Mouse (Mus musculus) cortical plate, adult 2 months (tissue): ENCODE data around the gene Nemf. TPM values are rescaled to one million over a fixed set of nuclear protein-coding genes. Genes with fewer than 3 reads are reported as not detected.

Experiments
- H3K27ac ChIP-seq: fragments of 200-500 bp; 2 replicates; pipeline ENCODE4 v1.5.1; 2012; ENCODE audit warnings: low read length, control low read depth, inconsistent platforms; ENCODE audit not compliant: insufficient read depth
- H3K4me1 ChIP-seq: fragments of 200-500 bp; 2 replicates; pipeline ENCODE4 v1.6.1; 2011; ENCODE audit warnings: low read length; ENCODE audit not compliant: control insufficient read depth, insufficient read depth
- H3K4me3 ChIP-seq: fragments of 200-500 bp; 2 replicates; pipeline ENCODE4 v1.5.1; 2011; ENCODE audit warnings: mild to moderate bottlenecking, low read length, control low read depth; ENCODE audit not compliant: insufficient read depth
- CTCF ChIP-seq: fragments of 200-500 bp; IDR thresholded peaks from 2 replicates; pipeline ENCODE4 v1.5.1; 2011; ENCODE audit warnings: mild to moderate bottlenecking, control low read depth, low read length; ENCODE audit not compliant: insufficient read depth; ENCODE audit errors: extremely low read depth
- POLR2A ChIP-seq: fragments of 200-500 bp; IDR thresholded peaks from 2 replicates; pipeline ENCODE4 v1.6.1; 2011; ENCODE audit warnings: mild to moderate bottlenecking, low read length, control low read depth; ENCODE audit not compliant: insufficient read depth; ENCODE audit errors: extremely low read depth
- polyA plus RNA-seq: library from polyadenylated mRNA; depleted of rRNA; stranded (reverse); fragments of >200 nt; gene quantifications from 2 replicates; pipeline ENCODE4 v1.2.3, GENCODE M21; 2012

Nemf gene
- polyA plus RNA-seq, 1 experiment = 33.7 TPM

GRCm38 (mm10) chr12:69373850-69374766 is 17.1 kb upstream of the Nemf start:
- Histone ChIP-seq H3K27ac (no peak overlapping the region), H3K4me3 (no peak overlapping the region; the same call in 1 of the 2 replicates), H3K4me1 (peaks cover 4% of the 10 kb centered on the region; the same call in 1 of the 2 replicates)
- TF ChIP-seq POLR2A (no peak), CTCF (no peak)

- H3K4me1 ChIP-seq = peaks cover 4% of the 10 kb centered on the region; the same call in 1 of the 2 replicates
- H3K27ac ChIP-seq = peak overlapping the region; percentile 99
- H3K4me3 ChIP-seq = peak overlapping the region; percentile 67
- TF ChIP-seq POLR2A = no peak
Measured at GRCm38 (mm10) chr12:69372731-69373331, 15.9 kb upstream of the Nemf start.

DNA sequence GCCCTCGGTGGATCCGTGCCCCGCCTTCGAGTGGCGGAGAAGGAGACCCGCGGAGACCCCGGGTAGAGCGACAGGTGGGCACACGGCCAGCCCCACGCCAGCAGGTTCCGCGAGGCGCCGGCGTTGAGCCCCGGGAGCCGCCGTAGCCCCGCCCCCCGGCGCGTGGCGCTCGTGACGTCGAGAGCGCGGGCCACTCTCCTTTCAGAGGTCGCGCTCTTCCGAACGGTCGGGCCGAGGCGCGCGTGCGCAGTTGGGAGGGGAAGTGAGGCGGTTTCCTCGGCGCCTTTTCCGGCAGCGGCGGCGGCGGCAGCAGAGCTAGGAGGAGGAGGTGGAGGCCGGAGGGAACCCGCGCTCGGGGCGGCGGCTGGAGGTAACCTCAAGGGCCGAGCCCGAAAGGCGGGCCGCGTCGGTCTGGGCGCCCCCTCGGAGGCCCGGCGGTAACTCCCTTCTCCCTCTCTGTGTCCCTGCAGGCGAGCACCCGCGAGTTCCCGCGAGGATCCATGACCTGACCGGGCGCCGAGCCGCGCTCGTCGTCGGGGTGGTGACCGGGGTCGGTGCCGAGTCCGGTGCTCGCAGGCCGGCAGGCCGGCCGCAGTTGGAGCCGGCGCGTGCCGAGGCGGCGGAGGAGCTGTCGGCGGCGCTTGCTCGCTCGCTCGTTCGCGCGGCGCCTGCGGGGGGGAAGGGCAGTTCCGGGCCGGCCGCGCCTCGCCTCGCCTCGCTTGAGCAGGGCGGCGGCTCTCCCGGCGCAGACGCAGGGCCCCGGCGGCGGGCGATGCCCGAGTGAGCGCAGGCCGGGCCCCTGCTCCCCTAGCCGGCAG is 15.1 kb upstream of the Nemf start, which contains the start of the genes Arf6 and Gm9887:
Arf6 (plus strand) TSS at position 297 of the 818 bp plus-strand sequence.
Gm9887 (minus strand) TSS at position 605 of the 818 bp plus-strand sequence.
- H3K4me3 ChIP-seq = peak within 1 kb of the TSS; percentile 67
- no peak for TF ChIP-seq CTCF
- no peak for TF ChIP-seq POLR2A
- H3K27ac ChIP-seq = peak within 1 kb of the TSS; percentile 99
- peaks cover 4% of the 10 kb centered on the region; the same call in 1 of the 2 replicates for H3K4me1 ChIP-seq

- Histone ChIP-seq H3K4me1 (peaks cover 4% of the 10 kb centered on the region; the same call in 1 of the 2 replicates), H3K27ac (peak overlapping the region; percentile 90), H3K4me3 (peak overlapping the region; percentile 67)
- TF ChIP-seq POLR2A (no peak), CTCF (peak; percentile 37; the same call in 1 of the 2 replicates)
Measured at GRCm38 (mm10) chr12:69371421-69371853, 14.5 kb upstream of the Nemf start.

- TF ChIP-seq CTCF (no peak), POLR2A (no peak)
- Histone ChIP-seq H3K4me3 (peak overlapping the region; percentile 67), H3K4me1 (peaks cover 4% of the 10 kb centered on the region; the same call in 1 of the 2 replicates), H3K27ac (0 out of 2 replicates have a peak overlapping the region, but pooled peaks have one; percentile 90)
Measured at GRCm38 (mm10) chr12:69370936-69371335, 14.0 kb upstream of the Nemf start.

DNA sequence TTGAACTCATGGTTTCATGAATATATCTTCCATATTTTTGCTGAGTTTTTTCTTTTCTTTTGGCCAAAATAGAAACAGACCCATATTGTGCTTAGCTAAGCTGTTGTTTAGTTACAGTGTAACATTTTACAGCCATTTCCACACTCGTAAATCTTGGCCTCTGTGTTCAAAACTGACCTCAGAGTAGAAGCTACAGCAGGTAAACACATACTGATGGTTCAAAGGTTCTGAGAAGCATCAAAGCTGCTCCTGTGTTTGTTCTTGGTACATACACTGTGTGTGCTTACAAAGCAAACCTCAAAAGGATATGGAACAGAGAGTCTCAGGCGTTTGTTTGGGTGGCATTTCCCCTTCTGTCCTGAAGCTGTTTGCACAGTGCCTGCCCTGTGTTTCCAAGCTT is 10.6 kb upstream of the Nemf start:
- Histone ChIP-seq H3K4me1 (peaks cover 3% of the 10 kb centered on the region; the same call in 1 of the 2 replicates), H3K4me3 (no peak overlapping the region), H3K27ac (no peak overlapping the region)
- TF ChIP-seq CTCF (no peak), POLR2A (no peak)

- Histone ChIP-seq H3K27ac (no peak overlapping the region), H3K4me1 (peaks cover 3% of the 10 kb centered on the region; the same call in 1 of the 2 replicates), H3K4me3 (no peak overlapping the region)
- TF ChIP-seq POLR2A = no peak
- no peak for TF ChIP-seq CTCF
Measured at GRCm38 (mm10) chr12:69366424-69366823, 9.5 kb upstream of the Nemf start.

- H3K4me3 ChIP-seq = no peak overlapping the region
- TF ChIP-seq POLR2A (no peak), CTCF (no peak)
- no peak overlapping the region for H3K27ac ChIP-seq
- H3K4me1 ChIP-seq = peaks cover 1% of the 10 kb centered on the region; the same call in 1 of the 2 replicates
Measured at GRCm38 (mm10) chr12:69365757-69366156, 8.8 kb upstream of the Nemf start.
